Mouse (Mus musculus) thymus, postnatal 10 days (tissue): ENCODE measurements around the gene Drd2.

Experiments
- DNase-seq, 2 experiments: peaks; one replicate each; pipeline ENCODE4 v3.0.0; 2021; ENCODE audit warnings: low spot score in 2 of 2

The Drd2 gene

GRCm38 (mm10) chr9:49452396-49452795 is 112.0 kb downstream of the Drd2 start:
- no peak for DNase-seq

GRCm38 (mm10) chr9:49456136-49456535 is 115.7 kb downstream of the Drd2 start:
- no peak for DNase-seq
